Mouse (Mus musculus): ENCODE results near the gene Hexa.

The Hexa gene

GRCm38 (mm10) chr9:59565600-59565999, 26.3 kb downstream of the Hexa start:
- peak; percentile 75 to 83 for DNase-seq

DNA sequence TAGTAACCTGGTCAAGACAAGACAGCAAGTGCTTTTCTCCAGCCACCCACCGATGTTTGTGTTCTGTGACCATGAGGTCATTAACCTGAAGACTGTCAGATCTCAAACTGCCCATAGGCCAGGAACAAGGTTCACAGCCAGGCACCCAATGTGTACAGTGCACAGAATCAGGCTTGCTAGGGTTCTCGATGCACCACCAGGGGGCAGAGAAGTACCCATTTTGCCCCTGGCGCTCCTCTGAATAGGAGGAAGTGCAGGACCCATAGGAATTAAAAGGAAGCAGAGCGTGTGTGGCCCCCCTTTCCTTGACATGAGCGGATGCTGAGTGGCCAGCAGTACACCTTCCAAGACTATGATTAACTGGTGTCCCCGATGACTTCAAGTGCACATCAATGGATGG, 27.8 kb downstream of the Hexa start:
- peak; percentile 48 to 67 for DNase-seq

GRCm38 (mm10) chr9:59571852-59572251, 32.5 kb downstream of the Hexa start:
- no peak for DNase-seq

DNA sequence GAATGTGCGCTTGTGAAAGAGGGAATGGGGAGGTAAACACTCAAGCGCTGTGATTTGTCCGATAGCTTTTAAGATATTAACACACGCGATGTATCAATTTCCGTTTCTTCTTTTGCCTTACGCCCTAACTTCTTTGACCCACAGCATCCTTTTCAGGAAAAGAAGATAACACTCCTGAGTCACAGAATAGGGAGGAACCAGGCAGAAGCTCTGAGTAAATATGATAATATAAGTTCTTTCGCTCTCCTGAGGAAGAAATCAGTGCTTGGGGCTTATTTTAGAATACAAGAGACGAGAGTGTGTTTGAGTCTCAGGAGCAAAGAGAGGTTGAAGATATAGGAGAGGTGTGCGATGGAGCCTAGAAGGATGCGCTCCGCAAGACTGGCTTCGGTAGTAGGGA, 38.1 kb downstream of the Hexa start:
- no peak for DNase-seq

DNA sequence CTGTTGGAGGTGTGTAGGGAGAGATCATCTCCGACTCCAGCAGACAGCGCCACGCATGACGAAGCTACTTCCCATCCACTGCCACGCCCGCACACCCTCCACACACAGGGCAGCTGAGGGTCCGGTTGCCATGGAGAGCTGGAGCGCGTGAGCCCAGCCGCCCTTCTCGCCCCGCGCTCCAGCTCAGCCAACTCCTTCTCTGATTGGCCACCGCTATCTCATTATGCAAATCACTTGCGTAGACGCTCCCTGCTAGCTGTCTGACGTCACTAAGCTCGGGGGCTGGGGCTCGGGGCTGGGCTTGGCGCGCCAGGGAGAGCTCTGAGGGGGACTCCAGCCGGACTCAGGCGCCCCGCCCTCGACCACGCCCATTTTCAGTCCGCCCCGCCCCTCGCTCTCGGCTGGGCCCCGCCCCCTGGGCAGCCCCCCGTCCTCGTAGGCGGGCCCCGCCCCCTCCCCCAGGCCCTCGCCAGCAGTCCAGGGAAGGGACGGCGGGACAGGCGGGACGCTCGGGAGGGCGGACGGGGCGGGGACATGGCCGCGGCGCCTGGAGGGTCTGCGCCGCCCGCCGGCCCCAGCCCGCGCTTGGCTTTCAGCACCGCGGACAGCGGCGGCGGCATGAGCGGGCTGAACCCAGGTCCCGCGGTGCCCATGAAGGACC, 38.6 kb downstream of the Hexa start, which contains the start of gene Celf6:
Celf6 (plus strand) TSS at position 74 of the 661 bp plus-strand sequence.
- DNase-seq = peak; percentile 85 to 89

- no peak for DNase-seq
Measured at GRCm38 (mm10) chr9:59578505-59578867, 39.1 kb downstream of the Hexa start.

DNA sequence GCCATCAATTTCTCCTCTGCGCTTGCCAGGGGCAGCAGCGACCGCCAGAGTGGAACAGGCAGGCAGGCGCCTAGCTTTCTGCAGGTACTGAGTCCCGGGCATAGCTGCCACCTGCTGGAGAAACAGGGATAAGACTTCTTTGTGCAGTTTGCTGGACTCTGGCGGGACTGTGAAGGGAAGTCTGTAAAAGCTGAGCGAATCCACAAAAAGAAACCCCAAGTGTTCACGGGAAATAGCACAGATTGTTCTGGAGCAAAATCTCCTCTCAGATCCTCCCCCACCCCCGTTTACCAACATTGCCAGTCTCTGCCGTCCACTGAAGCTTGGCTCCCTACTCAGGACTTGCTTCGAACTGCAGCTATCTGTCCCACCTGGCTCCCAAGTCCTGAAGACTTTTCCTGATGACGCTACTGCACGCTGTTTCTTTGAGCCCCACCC, 45.5 kb downstream of the Hexa start:
- DNase-seq = peak; percentile 66 to 71

DNA sequence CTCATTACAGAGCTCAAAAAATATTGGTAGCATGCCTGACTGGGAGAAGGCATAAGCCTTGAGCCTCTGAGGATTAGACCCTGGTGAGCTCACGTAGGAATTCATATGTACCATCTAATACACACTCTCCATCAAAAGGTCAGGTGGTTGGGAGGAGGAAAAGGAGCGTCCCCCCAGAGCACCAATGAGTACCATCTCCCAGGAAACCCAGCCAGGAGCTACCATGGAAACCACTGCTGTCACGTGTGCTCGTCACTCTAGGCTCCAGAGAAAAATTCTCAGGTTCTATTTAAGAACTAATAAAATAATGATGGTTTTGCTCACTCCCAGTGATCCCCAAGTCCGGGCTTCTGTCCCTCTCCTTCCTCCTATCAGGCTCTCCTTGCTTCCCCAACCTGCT, 48.9 kb downstream of the Hexa start:
- no peak for DNase-seq

GRCm38 (mm10) chr9:59588710-59589671, 49.7 kb downstream of the Hexa start:
- DNase-seq = no peak

DNA sequence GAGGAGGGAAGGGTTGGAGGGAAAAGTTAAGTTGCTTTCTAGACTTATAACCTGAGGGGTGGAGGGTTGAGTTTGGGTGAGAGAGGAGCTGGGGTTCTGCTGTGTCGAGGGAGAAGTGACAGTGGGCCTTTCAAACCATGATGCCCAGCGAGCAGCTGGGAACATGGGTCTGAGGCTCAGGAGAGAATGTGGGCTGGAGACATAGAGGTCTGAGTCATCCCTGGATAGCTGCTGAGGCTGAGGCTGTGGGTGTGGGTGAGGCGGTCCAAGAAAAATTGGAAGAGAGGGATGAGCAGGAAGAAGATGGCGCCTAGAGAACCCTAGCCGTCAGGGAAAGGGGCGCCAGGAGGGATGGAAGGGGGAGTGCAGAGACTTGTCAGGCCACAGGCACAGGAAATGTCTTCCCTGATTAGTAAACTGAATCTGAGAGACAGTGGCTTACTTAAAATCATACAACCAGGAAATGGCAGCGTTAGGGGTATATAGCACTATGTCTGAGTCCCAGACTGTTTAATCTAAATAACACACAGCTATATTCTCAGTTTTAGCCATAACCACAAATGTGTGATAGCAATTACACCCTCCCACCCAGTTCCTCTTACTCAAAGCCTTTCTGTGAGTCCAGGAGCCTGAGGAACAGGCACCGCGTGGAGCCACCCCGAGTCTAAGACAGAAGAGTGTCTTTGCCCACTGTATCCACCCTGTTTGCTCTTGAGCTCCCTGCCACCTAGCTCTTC, 50.5 kb downstream of the Hexa start:
- DNase-seq = no peak

- no peak for DNase-seq
Measured at GRCm38 (mm10) chr9:59601661-59602060, 62.3 kb downstream of the Hexa start.

- no peak for DNase-seq
Measured at GRCm38 (mm10) chr9:59605967-59606366, 66.6 kb downstream of the Hexa start.

DNA sequence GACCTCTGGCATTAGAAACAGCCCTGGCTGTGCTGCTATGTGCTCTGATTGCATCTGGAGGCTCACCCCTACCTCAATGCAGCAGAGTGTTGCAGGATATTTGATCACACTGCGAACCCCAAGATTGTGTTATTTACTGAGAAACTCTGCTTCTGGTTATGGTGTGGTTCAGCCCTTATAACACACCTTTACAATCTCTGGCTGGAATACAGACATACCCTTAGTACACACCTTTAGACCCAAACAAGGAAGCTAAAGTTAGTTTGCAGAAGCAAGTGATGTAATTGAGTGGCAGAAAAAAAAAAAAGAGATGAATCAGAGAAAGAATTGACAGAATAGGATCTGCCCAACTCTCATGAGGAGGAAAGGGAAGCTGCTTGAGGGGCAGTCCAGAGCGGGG, 71.6 kb downstream of the Hexa start:
- DNase-seq = no peak

All from lung, adult 18-20 months (tissue).